Mouse (Mus musculus) cerebellum, adult 2 months (tissue): ENCODE measurements around the gene Il31ra.

Source experiments
- CTCF ChIP-seq: fragments of 200-500 bp; IDR thresholded peaks from 2 replicates; pipeline ENCODE4 v1.5.1; 2011; ENCODE audit warnings: low read depth, mild to moderate bottlenecking, control low read depth, low read length, moderate library complexity, borderline replicate concordance; ENCODE audit not compliant: insufficient read depth
- POLR2A ChIP-seq: fragments of 200-500 bp; IDR thresholded peaks from 2 replicates; pipeline ENCODE4 v1.6.1; 2011; ENCODE audit warnings: low read length, control low read depth, borderline replicate concordance; ENCODE audit not compliant: insufficient read depth

DNA sequence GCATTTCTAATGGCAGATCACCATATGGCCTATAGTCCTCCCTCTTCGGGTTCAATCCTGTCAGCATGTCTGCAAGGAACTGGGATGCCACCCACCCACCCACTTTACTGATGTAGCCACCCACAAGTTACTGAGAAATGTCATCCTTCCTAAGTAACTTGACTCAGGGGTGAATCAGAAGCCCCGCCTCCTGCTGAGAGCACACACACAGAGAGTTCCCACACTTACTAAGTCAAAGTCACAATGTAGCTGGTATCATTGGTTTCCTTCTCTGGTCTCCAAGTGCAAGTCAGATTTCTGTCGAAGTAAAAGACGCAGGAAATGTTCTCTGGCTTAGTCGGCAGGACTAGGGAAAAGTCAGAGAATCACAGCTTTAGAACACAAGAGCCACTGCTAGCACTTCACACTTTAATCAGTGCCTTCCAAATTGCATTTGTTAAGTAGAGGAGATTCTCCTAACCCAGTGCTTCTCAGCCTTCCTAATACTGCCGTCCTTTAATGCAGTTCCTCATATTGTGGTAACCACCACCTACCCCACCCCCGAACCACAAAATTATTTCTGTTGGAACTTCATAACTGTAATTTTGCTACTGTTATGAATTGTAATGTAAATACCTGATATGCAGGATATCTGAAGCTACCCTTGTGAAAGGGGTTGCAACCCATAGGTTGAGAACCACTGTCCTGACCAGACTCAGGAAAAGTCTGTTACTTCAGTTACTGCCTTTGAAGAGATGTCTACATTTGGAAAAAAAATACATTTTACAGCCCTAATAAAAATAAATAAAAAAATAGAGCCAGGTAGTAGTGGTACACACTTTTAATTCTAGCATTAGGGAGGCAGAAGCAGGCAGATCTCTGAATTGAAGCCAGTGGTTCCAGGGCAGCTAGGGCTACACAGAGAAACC is 42.3 kb downstream of the Il31ra start:
- TF ChIP-seq POLR2A: no peak
- no peak for TF ChIP-seq CTCF
